ENCODE assay signal across 12 mouse cellular contexts in genomic region chr3:105818130-105819004, GRCm38 (mm10). TPM values are rescaled to one million over a fixed set of nuclear protein-coding genes. Genes with fewer than 3 reads are reported as not detected.
A peak's percentile ranks its signal among the peaks of the same experiment; 100 is the strongest.
DNase-seq lines count a peak whose midpoint lies in the region; ATAC-seq and TF ChIP-seq lines count a peak whose summit lies in the region.
"Had no signal": no experiment of that assay in that cellular context is flagged by ENCODE, and none has a peak within 500 bp of the region (broad histone marks: within the 10 kb centered on the region; RNA-seq: fewer than 3 reads in every experiment).

No protein-coding gene starts in this region.

- no peaks in the 10 kb centered on the region for H3K36me3 ChIP-seq in heart, embryonic 12.5 days
- no peaks in the 10 kb centered on the region for H3K36me3 ChIP-seq in midbrain, postnatal 0 days (ENCODE audit: insufficient read depth, low read length)
- H3K36me3 ChIP-seq in midbrain, embryonic 13.5 days = no peaks in the 10 kb centered on the region
- H3K36me3 ChIP-seq: hindbrain, embryonic 13.5 days had no signal

- H3K27ac ChIP-seq in heart, embryonic 12.5 days (ENCODE audit: poor library complexity, severe bottlenecking) = no peak overlapping the region
- no peak overlapping the region for H3K27ac ChIP-seq in midbrain, postnatal 0 days (ENCODE audit: low read depth, low read length)
- no peak overlapping the region for H3K27ac ChIP-seq in midbrain, embryonic 13.5 days
- H3K27ac ChIP-seq: hindbrain, embryonic 13.5 days had no signal

- no peak overlapping the region for H3K4me3 ChIP-seq in heart, embryonic 12.5 days
- no peak overlapping the region for H3K4me3 ChIP-seq in midbrain, postnatal 0 days (ENCODE audit: low read depth, low read length)
- H3K4me3 ChIP-seq in midbrain, embryonic 13.5 days (replicated peaks) = no peak overlapping the region
- H3K4me3 ChIP-seq: erythroblast, embryonic 14.5 days; hindbrain, embryonic 13.5 days had no signal

- no peak for ATAC-seq in heart, embryonic 12.5 days (ENCODE audit: insufficient number of reproducible peaks, low FRiP score)
- no peak for ATAC-seq in midbrain, postnatal 0 days (ENCODE audit: low FRiP score)
- ATAC-seq in midbrain, embryonic 13.5 days = no peak

- no peak overlapping the region for H3K9ac ChIP-seq in heart, embryonic 12.5 days
- no peak overlapping the region for H3K9ac ChIP-seq in midbrain, postnatal 0 days (replicated peaks; ENCODE audit: low read length, poor library complexity, severe bottlenecking)
- no peak overlapping the region for H3K9ac ChIP-seq in midbrain, embryonic 13.5 days (replicated peaks)
- H3K9ac ChIP-seq: hindbrain, embryonic 13.5 days had no signal

- peak; percentile 95 for DNase-seq in heart, adult 11 months
- DNase-seq in midbrain, postnatal 0 days (ENCODE audit: low spot score) = peak; percentile 6
- DNase-seq in lung, postnatal 10 days = peak; percentile 75
- peak; percentile 43 for DNase-seq in thymus, postnatal 4 days
- DNase-seq in spleen, postnatal 14 days (ENCODE audit: low spot score in 2 of 2) = no peak
- no peak for DNase-seq in T-cell, adult 2 months (ENCODE audit: low spot score)
- DNase-seq: right cerebral cortex, postnatal 25 days had no signal

- no peak overlapping the region for H3K4me2 ChIP-seq in heart, embryonic 12.5 days
- H3K4me2 ChIP-seq in midbrain, postnatal 0 days (ENCODE audit: low read depth, low read length, poor library complexity, severe bottlenecking) = no peak overlapping the region
- no peak overlapping the region for H3K4me2 ChIP-seq in midbrain, embryonic 13.5 days (replicated peaks)
- H3K4me2 ChIP-seq: hindbrain, embryonic 13.5 days had no signal

- no peaks in the 10 kb centered on the region for H3K9me3 ChIP-seq in heart, embryonic 12.5 days (replicated peaks)
- H3K9me3 ChIP-seq in midbrain, postnatal 0 days (ENCODE audit: low read length) = no peaks in the 10 kb centered on the region
- H3K9me3 ChIP-seq in midbrain, embryonic 13.5 days = no peaks in the 10 kb centered on the region
- H3K9me3 ChIP-seq: hindbrain, embryonic 13.5 days had no signal

- H3K4me1 ChIP-seq in heart, embryonic 12.5 days (replicated peaks) = peaks cover 31% of the 10 kb centered on the region
- H3K4me1 ChIP-seq in midbrain, postnatal 0 days (ENCODE audit: insufficient read depth, low read length) = no peaks in the 10 kb centered on the region
- H3K4me1 ChIP-seq in midbrain, embryonic 13.5 days (replicated peaks) = no peaks in the 10 kb centered on the region
- H3K4me1 ChIP-seq: hindbrain, embryonic 13.5 days had no signal

- 34% methylated on average over 6 of the region's 6 CpGs for WGBS in heart, embryonic 12.5 days
- WGBS in midbrain, postnatal 0 days = 62% methylated on average over 6 of the region's 6 CpGs
- WGBS in midbrain, embryonic 13.5 days = 69% methylated on average over 6 of the region's 6 CpGs

- peaks cover 70% of the 10 kb centered on the region for H3K27me3 ChIP-seq in heart, embryonic 12.5 days (replicated peaks)
- no peaks in the 10 kb centered on the region for H3K27me3 ChIP-seq in midbrain, postnatal 0 days (ENCODE audit: insufficient read depth, low read length)
- no peaks in the 10 kb centered on the region for H3K27me3 ChIP-seq in midbrain, embryonic 13.5 days
- H3K27me3 ChIP-seq: hindbrain, embryonic 13.5 days had no signal

- TF ChIP-seq CTCF in midbrain, postnatal 0 days (IDR thresholded peaks at IDR 0.05) = no peak

RNA-seq across cellular contexts. Expression of gene Rap1a, which starts 17.2 kb away (rescaled TPM):
- polyA plus RNA-seq in heart, embryonic 12.5 days (2016; fragmentation: Nextera tagmentation; extraction: Ambion mirVana) = 88.9 and 92.0 TPM in 2 replicates
- 27.1 and 32.2 TPM in 2 replicates for total RNA-seq in midbrain, postnatal 0 days (2014; rRNA removed)
- 59.9 and 66.0 TPM in 2 replicates for polyA plus RNA-seq in midbrain, postnatal 0 days (2015; fragmentation: Nextera tagmentation; extraction: Ambion mirVana)
- polyA plus RNA-seq in midbrain, embryonic 13.5 days (2015; fragmentation: Nextera tagmentation; extraction: Ambion mirVana) = 74.3 and 76.1 TPM in 2 replicates

RNA-seq across cellular contexts. Expression of gene Adora3, which starts 52.3 kb away (rescaled TPM):
- 0.10 TPM in 1 of 2 replicates, not detected in the other for polyA plus RNA-seq in heart, embryonic 12.5 days (2016; fragmentation: Nextera tagmentation; extraction: Ambion mirVana)
- total RNA-seq in midbrain, postnatal 0 days (2014; rRNA removed) = 0.66 and 0.77 TPM in 2 replicates
- polyA plus RNA-seq in midbrain, postnatal 0 days (2015; fragmentation: Nextera tagmentation; extraction: Ambion mirVana) = 0.20 and 0.30 TPM in 2 replicates
- polyA plus RNA-seq in midbrain, embryonic 13.5 days (2015; fragmentation: Nextera tagmentation; extraction: Ambion mirVana) = 0.24 TPM in 1 of 2 replicates, not detected in the other
- polyA plus RNA-seq: erythroblast, embryonic 14.5 days had no signal

RNA-seq across cellular contexts. Expression of gene Tmigd3, which starts 52.3 kb away (rescaled TPM):
- polyA plus RNA-seq in heart, embryonic 12.5 days (2016; fragmentation: Nextera tagmentation; extraction: Ambion mirVana) = 0.42 TPM in 1 of 2 replicates, not detected in the other
- not detected in 2 replicates for total RNA-seq in midbrain, postnatal 0 days (2014; rRNA removed)
- polyA plus RNA-seq in midbrain, postnatal 0 days (2015; fragmentation: Nextera tagmentation; extraction: Ambion mirVana) = not detected in 2 replicates
- not detected in 2 replicates for polyA plus RNA-seq in midbrain, embryonic 13.5 days (2015; fragmentation: Nextera tagmentation; extraction: Ambion mirVana)
- polyA plus RNA-seq: erythroblast, embryonic 14.5 days; hindbrain, embryonic 13.5 days; neural tube, embryonic 11.5 days had no signal

Comparison
In these comparisons a context has a peak if more than half of its experiments do, and no peak if none do; other contexts are left out.
1. DNase-seq: peak in heart, adult 11 months (single experiment), midbrain, postnatal 0 days (single experiment), lung, postnatal 10 days (single experiment) and thymus, postnatal 4 days (single experiment); none in spleen, postnatal 14 days (0 of 2) and T-cell, adult 2 months (single experiment).